ENCODE assay signal across 20 mouse cellular contexts in the genomic region with DNA sequence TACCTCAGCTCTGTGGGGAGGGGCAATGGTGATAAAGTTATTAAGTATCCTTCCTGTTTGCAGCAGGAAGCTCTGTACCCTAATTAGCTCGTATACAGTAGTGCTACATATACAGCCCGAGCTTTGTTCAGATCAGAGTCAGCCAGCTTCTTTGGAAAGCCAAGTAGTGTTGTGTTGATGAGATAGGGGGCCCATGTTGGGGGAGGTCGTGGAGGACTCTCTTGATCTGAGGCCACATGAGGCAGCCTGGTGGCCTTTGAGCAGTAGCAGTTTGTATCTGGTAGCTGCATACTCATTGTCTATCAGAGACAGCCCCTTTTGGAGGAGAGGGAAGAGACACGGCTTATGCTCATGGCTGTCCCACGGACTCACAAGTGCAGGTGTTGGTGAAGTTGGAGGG. TPM values are rescaled to one million over a fixed set of nuclear protein-coding genes. Genes with fewer than 3 reads are reported as not detected.
DNase-seq lines count a peak whose midpoint lies in the region; ATAC-seq and TF ChIP-seq lines count a peak whose summit lies in the region.
"Had no signal": no experiment of that assay in that cellular context is flagged by ENCODE, and none has a peak within 500 bp of the region (broad histone marks: within the 10 kb centered on the region; RNA-seq: fewer than 3 reads in every experiment).

No protein-coding gene starts in this region.

- no peak overlapping the region for H3K9ac ChIP-seq in heart, embryonic 12.5 days
- no peak overlapping the region for H3K9ac ChIP-seq in midbrain, embryonic 11.5 days (ENCODE audit: low read length)
- H3K9ac ChIP-seq in midbrain, embryonic 15.5 days, result no peak overlapping the region
- H3K9ac ChIP-seq in liver, embryonic 14.5 days (replicated peaks), result no peak overlapping the region
- H3K9ac ChIP-seq: limb, embryonic 15.5 days; stomach, embryonic 15.5 days had no signal

- DNase-seq in heart, postnatal 36 days, result no peak
- DNase-seq in midbrain, embryonic 11.5 days (ENCODE audit: low spot score, missing footprints), result peak; percentile 66
- peak in 1 of 3 experiments; percentile 30 for DNase-seq in liver, embryonic 14.5 days (ENCODE audit: low read depth in 3 of 3, low spot score in 3 of 3)
- DNase-seq in embryo, embryonic 9.5 days (ENCODE audit: extremely low spot score), result no peak
- DNase-seq: adrenal gland, postnatal 36 days; cerebellum, adult 18-20 months; cerebellum, postnatal 36 days; kidney, adult 18-20 months; lung, postnatal 14 days; retina, postnatal 1 day; thymus, adult 18-20 months had no signal

- ATAC-seq in heart, embryonic 12.5 days (ENCODE audit: insufficient number of reproducible peaks, low FRiP score), result no peak
- no peak for ATAC-seq in midbrain, embryonic 11.5 days (ENCODE audit: low FRiP score)
- no peak for ATAC-seq in midbrain, embryonic 15.5 days (replicated peaks)
- peak; percentile 87 for ATAC-seq in liver, embryonic 14.5 days (ENCODE audit: insufficient read depth)
- no peak for ATAC-seq in monocyte, adult 5-6 weeks (replicated peaks; ENCODE audit: insufficient number of reproducible peaks, low FRiP score, low TSS enrichment, poor library complexity, severe bottlenecking)
- ATAC-seq: hindbrain, embryonic 16.5 days had no signal

- H3K27ac ChIP-seq in heart, embryonic 12.5 days (ENCODE audit: poor library complexity, severe bottlenecking), result peak overlapping the region; percentile 92; the same call in 1 of the 2 replicates
- no peak overlapping the region for H3K27ac ChIP-seq in midbrain, embryonic 11.5 days (ENCODE audit: low read depth, low read length)
- H3K27ac ChIP-seq in midbrain, embryonic 15.5 days, result no peak overlapping the region
- peak overlapping the region; percentile 14; the same call in 1 of the 2 replicates for H3K27ac ChIP-seq in liver, embryonic 14.5 days
- H3K27ac ChIP-seq: forebrain, embryonic 10.5 days; kidney, postnatal 0 days; limb, embryonic 15.5 days; stomach, embryonic 15.5 days had no signal

- whole genome bisulfite sequencing in heart, embryonic 12.5 days, result 45% methylated on average over 5 of the region's 5 CpGs
- WGBS in midbrain, embryonic 11.5 days, result 71% methylated on average over 5 of the region's 5 CpGs
- WGBS in midbrain, embryonic 15.5 days, result 72% methylated on average over 5 of the region's 5 CpGs
- 7% methylated on average over 5 of the region's 5 CpGs for WGBS in liver, embryonic 14.5 days (ENCODE audit: insufficient replicate concordance)

- TF ChIP-seq CTCF in liver, embryonic 14.5 days (IDR thresholded peaks at IDR 0.05; ENCODE audit: low read depth), result no peak

- H3K4me2 ChIP-seq in heart, embryonic 12.5 days, result no peak overlapping the region
- H3K4me2 ChIP-seq in midbrain, embryonic 11.5 days, result no peak overlapping the region
- no peak overlapping the region for H3K4me2 ChIP-seq in midbrain, embryonic 15.5 days
- H3K4me2 ChIP-seq in liver, embryonic 14.5 days (ENCODE audit: low read depth), result peak overlapping the region; percentile 11; the same call in 1 of the 2 replicates
- H3K4me2 ChIP-seq: limb, embryonic 15.5 days; stomach, embryonic 15.5 days had no signal

- H3K9me3 ChIP-seq in heart, embryonic 12.5 days (replicated peaks), result no peaks in the 10 kb centered on the region
- no peaks in the 10 kb centered on the region for H3K9me3 ChIP-seq in midbrain, embryonic 11.5 days (ENCODE audit: control insufficient read depth, low read length)
- H3K9me3 ChIP-seq in midbrain, embryonic 15.5 days, result no peaks in the 10 kb centered on the region
- no peaks in the 10 kb centered on the region for H3K9me3 ChIP-seq in liver, embryonic 14.5 days (ENCODE audit: control insufficient read depth, low read length)
- H3K9me3 ChIP-seq: forebrain, embryonic 10.5 days; limb, embryonic 15.5 days; megakaryocyte, embryonic 14.5 days; stomach, embryonic 15.5 days had no signal

- TF ChIP-seq EP300 in liver, embryonic 14.5 days (IDR thresholded peaks at IDR 0.05; ENCODE audit: low read depth), result peak; percentile 42; the same call in 1 of the 2 replicates

- H3K27me3 ChIP-seq in heart, embryonic 12.5 days (replicated peaks), result no peaks in the 10 kb centered on the region
- H3K27me3 ChIP-seq in midbrain, embryonic 11.5 days (ENCODE audit: control insufficient read depth, insufficient read depth, low read length), result no peaks in the 10 kb centered on the region
- no peaks in the 10 kb centered on the region for H3K27me3 ChIP-seq in midbrain, embryonic 15.5 days (replicated peaks)
- H3K27me3 ChIP-seq in liver, embryonic 14.5 days (ENCODE audit: control insufficient read depth, insufficient read depth, low read length), result no peaks in the 10 kb centered on the region; the same call in 1 of the 2 replicates
- H3K27me3 ChIP-seq: limb, embryonic 15.5 days; stomach, embryonic 15.5 days had no signal

- no peak overlapping the region for H3K4me3 ChIP-seq in heart, embryonic 12.5 days
- no peak overlapping the region for H3K4me3 ChIP-seq in midbrain, embryonic 11.5 days (ENCODE audit: low read depth, low read length)
- no peak overlapping the region for H3K4me3 ChIP-seq in midbrain, embryonic 15.5 days
- no peak overlapping the region for H3K4me3 ChIP-seq in liver, embryonic 14.5 days (ENCODE audit: insufficient read depth in 1 of 2, low read depth in 2 of 2, low read length in 2 of 2)
- H3K4me3 ChIP-seq: forebrain, embryonic 10.5 days; limb, embryonic 15.5 days; megakaryocyte, embryonic 14.5 days; stomach, embryonic 15.5 days had no signal

- no peaks in the 10 kb centered on the region for H3K36me3 ChIP-seq in heart, embryonic 12.5 days
- H3K36me3 ChIP-seq in midbrain, embryonic 11.5 days (ENCODE audit: control insufficient read depth, insufficient read depth, low read length), result no peaks in the 10 kb centered on the region
- H3K36me3 ChIP-seq in midbrain, embryonic 15.5 days (replicated peaks), result no peaks in the 10 kb centered on the region
- no peaks in the 10 kb centered on the region for H3K36me3 ChIP-seq in liver, embryonic 14.5 days (replicated peaks; ENCODE audit: control insufficient read depth, insufficient read depth, low read depth)
- H3K36me3 ChIP-seq: forebrain, embryonic 10.5 days; limb, embryonic 15.5 days; stomach, embryonic 15.5 days had no signal

- peaks cover 78% of the 10 kb centered on the region for H3K4me1 ChIP-seq in heart, embryonic 12.5 days (replicated peaks)
- 0 out of 2 replicates have a peak, but pooled peaks cover 2% of the 10 kb centered on the region for H3K4me1 ChIP-seq in midbrain, embryonic 11.5 days (ENCODE audit: control insufficient read depth, insufficient read depth, low read length)
- H3K4me1 ChIP-seq in midbrain, embryonic 15.5 days, result no peaks in the 10 kb centered on the region; the same call in 1 of the 2 replicates
- H3K4me1 ChIP-seq in liver, embryonic 14.5 days (replicated peaks; ENCODE audit: control insufficient read depth in 2 of 2, insufficient read depth in 2 of 2, low read length in 1 of 2), result peaks cover 3 to 29% of the 10 kb centered on the region in 2 experiments; a peak in 2 of 4 replicates

- intact Hi-C loops in heart, postnatal 36 days (cut with DNase I), result no loop called here

RNA-seq across cellular contexts. Expression of a gene that starts 20.4 kb away (rescaled TPM):
- polyA plus RNA-seq in heart, embryonic 12.5 days (2016; fragmentation: Nextera tagmentation; extraction: Ambion mirVana), result 21.5 and 23.7 TPM in 2 replicates
- total RNA-seq in heart, postnatal 36 days (2021), result 10 to 100 TPM; 77.9 to 88.4 TPM
- polyA plus RNA-seq in midbrain, embryonic 11.5 days (2014; fragmentation: Nextera tagmentation; extraction: Ambion mirVana), result 8.9 and 10.0 TPM in 2 replicates
- 14.7 and 17.5 TPM in 2 replicates for polyA plus RNA-seq in midbrain, embryonic 15.5 days (2015; fragmentation: Nextera tagmentation; extraction: Ambion mirVana)
- polyA plus RNA-seq in liver, embryonic 14.5 days (2012; rRNA removed), result 2.3 and 2.7 TPM in 2 replicates
- polyA plus RNA-seq in liver, embryonic 14.5 days (2014; fragmentation: Nextera tagmentation; extraction: Ambion mirVana), result 0.76 and 1.2 TPM in 2 replicates
- total RNA-seq in monocyte, adult 5-6 weeks (2017), result 14.4 to 19.7 TPM (median 18.2 TPM) in 3 replicates

Comparison
In these comparisons a context has a peak if more than half of its experiments do, and no peak if none do; other contexts are left out.
1. H3K27ac ChIP-seq: peak in heart, embryonic 12.5 days (single experiment) and liver, embryonic 14.5 days (single experiment); none in midbrain, embryonic 11.5 days (single experiment) and midbrain, embryonic 15.5 days (single experiment).